Mouse (Mus musculus) neural tube, embryonic 10.5 days (tissue): ENCODE measurements at regions not wholly inside any gene's neighbourhood (a gene's known extent, or its start where the extent isn't known, plus 50 kb on each side); places are given as distances from the start of the nearest gene placed in this dataset.
"Not testable (repeated sequence)": the region's sequence is repeated elsewhere in the genome, so short reads cannot be mapped to it uniquely, and the experiment has no call there.

ENCODE experiments used
- DNase-seq: peaks from one replicate; pipeline ENCODE4 v3.0.0-alpha.2; 2017; ENCODE audit warnings: low spot score; ENCODE audit errors: extremely low spot score

DNA sequence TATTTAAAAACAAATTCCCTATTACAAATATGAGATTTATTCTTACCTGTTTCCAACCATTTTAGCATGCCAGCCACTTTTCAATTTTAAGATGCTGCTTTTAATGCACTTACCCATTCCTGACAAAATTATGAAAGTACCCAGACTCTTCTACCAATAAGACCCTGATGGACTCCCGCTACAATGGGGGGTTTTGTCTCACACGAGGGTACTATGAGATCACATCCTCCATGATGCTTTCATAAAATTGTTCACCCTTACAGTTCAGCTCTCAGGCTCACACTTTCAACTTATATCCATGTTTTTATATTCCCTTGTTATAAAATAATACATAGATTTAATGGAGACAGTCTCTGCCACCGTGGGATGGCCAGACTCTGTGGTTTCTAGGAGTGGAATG is 68.1 kb upstream of the Adamts18 start:
- DNase-seq = no peak

GRCm38 (mm10) chr8:113917197-113917596 is 68.7 kb upstream of the Adamts18 start:
- DNase-seq = no peak

- DNase-seq = no peak
Observed at GRCm38 (mm10) chr8:113920306-113920705, 71.8 kb upstream of the Adamts18 start.

- DNase-seq = peak; percentile 21
Observed at GRCm38 (mm10) chr8:113923381-113923780, 74.8 kb upstream of the Adamts18 start.

DNA sequence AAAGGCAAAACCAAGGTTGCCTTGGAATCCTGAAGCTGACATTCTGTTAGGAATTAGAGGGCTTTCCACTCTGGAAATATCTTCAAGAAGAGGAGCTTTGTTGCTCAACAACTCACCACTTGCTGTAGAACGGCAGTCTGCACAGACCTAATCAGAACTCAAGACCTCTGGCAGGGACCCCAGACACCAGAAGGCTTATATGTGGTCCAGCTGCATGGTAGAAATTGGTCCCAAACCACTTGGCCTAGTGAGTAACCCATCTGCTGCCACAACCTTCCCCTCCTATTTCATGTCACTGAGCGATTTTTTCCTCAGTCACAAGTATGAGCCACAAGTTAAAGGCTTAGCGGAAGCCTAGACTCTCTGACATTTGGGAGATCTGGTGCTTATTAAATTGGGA is 105.2 kb upstream of the Adamts18 start:
- DNase-seq = no peak

DNA sequence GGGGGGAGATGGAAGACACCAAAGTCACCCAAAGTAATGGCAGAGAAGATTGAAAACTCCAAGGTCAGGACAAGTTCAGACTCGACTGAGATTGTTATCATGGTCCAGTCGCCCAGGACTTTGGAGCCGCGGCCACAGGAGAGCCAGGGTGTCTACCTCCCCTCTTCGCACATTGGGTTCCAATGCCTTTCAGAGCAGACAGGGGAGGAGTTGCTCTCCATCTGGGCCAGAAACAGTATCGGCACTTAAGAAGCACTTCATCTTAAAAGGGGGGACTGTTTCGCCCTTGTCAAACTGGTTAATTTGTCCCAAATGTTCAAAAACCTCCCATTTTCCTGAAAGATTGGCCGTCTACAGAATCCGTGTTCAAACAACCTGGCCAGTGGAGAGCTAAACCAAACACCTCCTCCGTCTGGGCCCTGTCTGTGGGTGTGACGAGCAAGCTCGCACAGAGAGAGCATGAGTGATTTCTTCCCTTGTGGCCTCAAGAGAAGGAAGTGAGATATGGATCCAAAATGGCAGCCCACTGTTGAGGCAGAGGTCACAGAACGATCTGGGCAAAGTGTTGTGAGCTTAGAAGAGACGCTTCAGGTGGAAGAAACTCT is 108.0 kb upstream of the Adamts18 start:
- no peak for DNase-seq

DNA sequence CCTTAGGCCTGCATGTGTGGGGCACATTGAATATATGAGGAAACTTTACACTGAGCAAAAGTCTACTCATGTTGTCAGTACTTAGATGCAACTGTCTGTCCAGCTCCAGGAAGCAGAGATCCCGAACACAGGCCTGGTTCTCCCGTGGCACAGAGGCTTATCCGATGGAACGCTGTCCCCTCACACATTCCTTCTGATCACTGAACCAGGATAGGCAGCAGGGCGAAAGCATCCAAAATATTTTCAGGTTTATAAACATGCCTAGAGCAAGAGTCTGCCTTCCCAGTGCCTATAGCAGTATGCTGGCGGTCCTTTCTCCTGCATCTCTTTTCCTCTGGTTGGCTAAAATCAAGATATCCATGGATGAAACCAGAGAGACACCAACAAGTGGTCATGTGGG is 109.3 kb upstream of the Adamts18 start:
- DNase-seq = no peak

- DNase-seq = no peak
Observed at GRCm38 (mm10) chr8:113975810-113976209, 127.3 kb upstream of the Adamts18 start.

DNA sequence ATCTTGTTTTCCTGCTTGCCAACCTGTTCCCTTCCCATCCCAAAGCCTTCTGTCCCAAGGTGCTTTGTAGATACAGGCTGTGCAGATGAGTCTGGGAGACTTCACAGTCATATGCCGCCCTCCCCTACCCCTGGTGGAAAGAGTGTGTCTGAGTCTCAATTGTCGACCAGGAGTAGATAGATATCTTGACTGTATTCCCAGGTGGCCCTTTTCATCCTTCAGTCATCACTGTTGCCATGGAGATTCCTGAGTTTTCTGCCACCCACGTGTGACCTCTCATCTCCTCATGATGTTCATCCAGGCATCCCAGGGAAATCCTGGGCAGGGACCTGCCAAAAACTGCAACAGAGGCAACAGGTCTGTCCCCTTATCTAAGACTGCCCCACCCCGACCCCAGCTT is 128.1 kb upstream of the Adamts18 start:
- DNase-seq = no peak

DNA sequence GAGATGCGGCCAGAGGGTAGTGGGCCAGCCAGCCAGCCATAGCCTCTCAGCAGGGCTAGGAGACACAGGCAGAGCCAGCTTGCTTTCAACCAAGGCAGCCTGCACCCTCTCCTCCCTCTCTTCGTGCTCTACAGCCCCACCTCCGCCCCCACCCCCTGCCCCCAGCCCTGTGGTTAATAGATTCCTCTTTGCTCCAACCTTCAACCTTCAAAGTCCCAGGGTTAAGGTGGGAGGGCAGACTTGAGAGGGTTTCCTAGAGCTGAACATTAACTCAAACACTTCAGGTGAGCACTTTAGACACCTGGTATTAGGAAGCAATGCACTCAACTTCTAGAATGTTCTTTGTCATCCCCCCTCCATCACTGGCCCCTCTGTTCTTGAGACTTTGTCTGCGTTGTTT is 128.5 kb upstream of the Adamts18 start:
- DNase-seq = no peak

DNA sequence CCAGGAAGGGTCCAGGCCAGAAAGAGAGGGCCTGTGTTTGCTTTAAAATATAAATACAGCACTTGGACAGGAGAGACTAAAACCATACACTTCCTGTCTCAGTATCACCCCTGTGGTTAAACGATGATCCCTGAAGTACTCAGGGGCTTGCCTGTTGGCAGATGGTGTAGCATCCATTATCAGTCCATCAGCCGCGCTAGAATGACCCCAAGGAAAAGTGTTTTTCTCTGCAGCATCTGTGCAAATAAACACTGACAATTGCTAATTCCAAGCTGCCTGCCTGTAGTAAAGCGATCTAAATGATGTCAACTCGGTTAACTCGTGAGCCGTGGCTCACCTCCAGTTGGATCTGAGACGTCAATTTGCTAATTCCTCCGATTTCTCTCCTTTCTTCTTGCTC is 130.4 kb upstream of the Adamts18 start:
- no peak for DNase-seq

DNA sequence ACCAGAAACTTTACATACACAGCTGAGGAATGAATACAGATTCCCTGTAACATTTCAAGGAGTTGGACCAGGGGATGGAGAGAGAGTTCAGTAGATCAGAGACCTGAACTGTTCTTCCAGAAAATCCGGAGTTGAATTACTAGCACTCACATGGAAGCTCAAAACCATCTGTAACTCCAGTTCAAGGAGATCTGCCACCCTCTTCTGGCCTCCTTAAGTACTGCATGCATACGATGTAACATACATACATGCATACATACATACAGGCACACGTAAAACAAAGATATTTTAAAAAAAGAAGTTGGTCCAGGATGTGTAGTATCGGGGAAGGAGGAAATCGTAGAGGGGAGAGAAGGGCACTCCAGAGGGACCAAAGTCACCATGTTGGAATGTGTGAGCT is 131.3 kb upstream of the Adamts18 start:
- DNase-seq = no peak

GRCm38 (mm10) chr8:113981339-113981738 is 132.8 kb upstream of the Adamts18 start:
- DNase-seq = no peak

DNA sequence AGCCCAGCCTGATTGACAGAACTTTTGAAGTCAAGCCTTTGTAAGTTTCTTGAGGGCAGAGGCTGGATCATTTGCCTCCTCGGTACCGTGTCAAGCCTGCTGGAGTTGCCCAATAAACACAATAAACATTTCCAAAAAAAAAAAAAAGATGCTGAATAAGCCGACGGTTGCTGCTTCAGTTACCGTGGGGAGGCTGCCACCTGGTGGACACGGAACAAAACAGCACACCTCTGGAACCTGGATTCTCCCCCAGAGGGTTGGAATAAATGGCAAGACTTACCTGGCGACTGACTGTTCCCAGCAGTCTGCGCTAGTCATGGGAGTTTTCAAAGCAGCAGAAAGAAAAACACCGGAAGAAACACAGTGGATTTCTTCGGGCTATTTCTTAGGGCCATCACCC is 136.3 kb upstream of the Adamts18 start:
- peak; percentile 71 for DNase-seq

DNA sequence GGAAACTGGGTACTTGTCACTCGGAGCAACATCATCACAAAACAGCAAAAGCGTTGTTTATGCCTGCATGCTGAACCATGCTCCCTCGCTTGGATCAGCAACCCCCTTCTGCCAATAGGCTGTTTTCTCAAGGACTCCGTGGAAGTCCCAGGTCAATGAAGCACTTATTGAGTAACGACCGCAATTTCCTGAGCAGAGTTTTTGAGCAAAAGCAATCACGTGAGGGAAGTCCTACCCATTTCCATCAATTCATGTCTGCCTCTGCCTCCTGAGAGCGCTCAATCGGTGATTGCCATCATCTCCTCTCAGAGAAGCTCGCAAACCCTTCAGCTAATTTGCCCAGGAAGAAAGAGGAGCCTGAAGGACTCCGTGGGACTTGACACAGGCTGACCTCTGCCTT is 136.9 kb upstream of the Adamts18 start:
- no peak for DNase-seq

DNA sequence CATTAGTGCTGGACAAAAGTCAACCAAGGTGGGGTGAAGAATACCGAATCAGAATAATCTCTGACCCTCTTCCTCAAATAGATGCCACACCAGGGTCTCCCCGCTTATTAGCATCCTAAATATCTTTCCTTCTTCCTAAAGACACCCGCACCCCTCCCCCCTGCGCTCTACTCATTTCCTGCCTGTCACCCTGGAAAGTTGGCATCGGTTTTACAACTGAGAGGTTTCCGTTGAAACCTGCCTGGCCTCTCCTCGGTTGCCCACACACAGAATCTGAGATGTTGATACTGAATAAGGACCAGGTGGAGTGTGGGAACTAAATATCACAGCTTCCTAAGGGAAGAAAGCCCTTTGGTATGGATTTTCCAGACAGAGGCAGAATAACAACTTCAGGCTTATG is 137.4 kb upstream of the Adamts18 start:
- DNase-seq = no peak

DNA sequence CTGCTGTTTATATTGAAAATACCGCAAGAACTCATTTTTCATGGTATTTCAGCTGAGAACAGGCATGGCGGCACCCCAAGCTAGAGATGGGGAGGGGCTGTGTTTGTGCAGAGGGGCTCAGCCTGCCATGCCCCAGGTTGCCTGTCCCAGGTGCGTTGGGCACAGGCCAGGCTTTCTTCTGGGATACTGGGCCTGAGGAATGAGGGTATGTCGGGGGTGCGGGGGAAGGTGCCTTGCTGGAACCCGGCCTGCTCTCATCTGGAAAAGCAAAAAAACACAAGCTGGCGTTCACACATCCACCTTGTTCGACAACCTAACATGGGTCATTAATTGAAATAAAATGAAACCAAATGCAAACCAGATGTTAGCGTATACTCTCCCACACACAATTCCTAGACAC is 142.2 kb upstream of the Adamts18 start:
- no peak for DNase-seq

GRCm38 (mm10) chr8:113998881-113999280 is 134.5 kb upstream of the Nudt7 start:
- peak; percentile 73 for DNase-seq

DNA sequence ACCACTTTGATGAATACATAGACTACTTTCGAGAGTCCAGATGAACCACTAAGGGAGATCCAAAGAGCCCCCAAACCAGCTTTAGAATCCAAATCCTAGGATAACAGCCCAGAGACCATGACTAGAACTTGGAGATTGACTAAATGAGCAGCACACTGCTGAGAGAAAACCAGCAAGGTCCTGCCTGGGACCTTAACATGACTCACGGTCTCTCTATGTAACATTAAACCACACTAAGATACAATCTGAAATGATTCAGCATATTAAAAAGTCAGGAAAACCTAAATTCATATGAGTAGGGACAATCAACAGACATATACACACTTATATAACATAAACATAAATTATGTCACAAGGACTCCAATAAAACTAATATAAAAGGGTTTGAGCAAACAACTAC is 131.7 kb upstream of the Nudt7 start:
- no peak for DNase-seq

GRCm38 (mm10) chr8:114004436-114004835 is 128.9 kb upstream of the Nudt7 start:
- DNase-seq = no peak

DNA sequence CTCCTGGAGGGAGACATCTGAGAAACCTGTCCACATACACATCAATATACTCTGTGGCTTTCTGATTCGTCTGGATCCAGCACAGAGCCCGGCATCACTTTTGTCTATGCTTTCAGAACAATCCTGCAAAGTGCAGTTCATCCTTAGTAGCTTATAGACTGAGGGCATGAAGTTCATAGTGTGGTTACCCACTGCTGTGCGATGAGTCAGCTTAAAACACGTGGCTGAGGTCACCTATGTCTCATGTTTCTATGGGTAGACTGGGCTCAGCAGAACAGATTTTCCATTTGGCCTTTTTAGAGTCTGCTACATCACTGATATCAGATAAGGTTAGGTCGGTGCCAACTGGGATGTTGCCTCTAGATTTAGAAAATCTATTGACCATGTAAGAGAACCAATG is 126.8 kb upstream of the Nudt7 start:
- no peak for DNase-seq

GRCm38 (mm10) chr8:114007103-114007502 is 126.3 kb upstream of the Nudt7 start:
- DNase-seq = no peak

DNA sequence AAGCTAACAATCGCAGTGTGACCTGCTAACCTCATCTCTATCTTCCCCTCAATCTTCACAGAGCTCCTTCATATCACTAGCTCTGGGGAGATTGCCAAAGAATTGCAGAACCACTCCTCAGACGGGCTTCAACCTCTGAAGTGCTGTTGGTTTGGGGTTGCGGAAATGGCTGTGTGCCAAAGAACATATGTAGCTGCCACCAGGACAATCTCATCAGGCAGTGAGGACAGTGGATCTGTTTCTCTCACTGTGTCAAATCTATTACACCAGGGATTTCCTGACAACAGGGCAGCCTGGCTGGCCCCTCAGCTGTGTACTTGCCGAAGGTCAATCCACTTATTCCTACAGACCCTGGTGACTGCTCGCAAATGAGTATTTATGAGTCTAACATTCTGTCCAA is 115.0 kb upstream of the Nudt7 start:
- DNase-seq = peak; percentile 14

- DNase-seq = not testable (repeated sequence)
Observed at GRCm38 (mm10) chr8:114030141-114030540, 103.2 kb upstream of the Nudt7 start.
